Mouse (Mus musculus) Patski (cell line): ENCODE measurements around the gene Papola. TPM values are rescaled to one million over a fixed set of nuclear protein-coding genes. Genes with fewer than 3 reads are reported as not detected.

ENCODE experiments used
- ATAC-seq: fragments of 100-300 bp; one replicate; pipeline ENCODE4 v1.8.0; 2021
- CTCF ChIA-PET: fragments of 350-600 bp; sonication (Branson Sonifier 250); formaldehyde crosslinking; loops from one replicate; lab custom pipeline; 2022; ENCODE audit warnings: inconsistent platforms; lab: Charles Lee
- POLR2A ChIA-PET: fragments of 350-600 bp; sonication (Branson Sonifier 250); formaldehyde crosslinking; loops from one replicate; lab custom pipeline; 2022; ENCODE audit warnings: antibody characterized with exemption, inconsistent platforms; lab: Charles Lee
- DNase-seq: peaks from one replicate; pipeline ENCODE4 v3.0.0-alpha.2; 2011; ENCODE audit warnings: low read depth, low spot score
- H3K27me3 ChIP-seq: fragments of 371-371 bp; one replicate; pipeline ENCODE4 v1.5.1; 2021
- CTCF ChIP-seq: fragments of 100-300 bp; IDR thresholded peaks from one replicate; pipeline ENCODE4 v1.5.1; 2021
- in situ Hi-C: fragments of 300-500 bp; cut with MboI; formaldehyde crosslinking; loops from 3 replicates; pipeline ENCODE4 v1.11.1; 2018; ENCODE audit warnings: low pct_unique_long_range_greater_than_20kb, mixed read lengths
- polyA plus RNA-seq: library from polyadenylated mRNA; unstranded; gene quantifications from one replicate; pipeline ENCODE4 v1.2.3, GENCODE M21; 2021

The Papola gene
- polyA plus RNA-seq, 1 experiment from 2014 or later, result 117 TPM

- no peaks in the 10 kb centered on the region for H3K27me3 ChIP-seq
- CTCF ChIA-PET, result no interaction called here
- POLR2A ChIA-PET, result no interaction called here
- DNase-seq, result no peak
- in situ Hi-C loops, result no loop called here
- no peak for ATAC-seq
- TF ChIP-seq CTCF, result no peak
Measured at GRCm38 (mm10) chr12:105883799-105884514, 99.5 kb downstream of the Papola start.

GRCm38 (mm10) chr12:105884515-105885323 is 100.2 kb downstream of the Papola start:
- no peaks in the 10 kb centered on the region for H3K27me3 ChIP-seq
- in situ Hi-C loops, result no loop called here
- DNase-seq, result no peak
- ATAC-seq, result no peak
- no peak for TF ChIP-seq CTCF
- POLR2A ChIA-PET, result no interaction called here
- CTCF ChIA-PET, result no interaction called here

Other genes with a start within 250 kb of the Papola start
- 0.23 TPM for gene Bdkrb2, start 221.5 kb upstream of the Papola start, polyA plus RNA-seq
- gene Bdkrb1, start 181.6 kb upstream of the Papola start, polyA plus RNA-seq, result 0.18 TPM
- gene Gskip, start 99.9 kb upstream of the Papola start, polyA plus RNA-seq, result 20.4 TPM
- gene Atg2b, start 99.5 kb upstream of the Papola start, polyA plus RNA-seq, result 28.7 TPM
- gene Ak7, start 78.7 kb upstream of the Papola start, polyA plus RNA-seq, result not detected
- 20.3 TPM for gene Vrk1, start 225.5 kb downstream of the Papola start, polyA plus RNA-seq